Comparison of ENCODE assay signal across 8 mouse cellular contexts in genomic region chr1:170387180-170387912, GRCm38 (mm10).
DNase-seq lines count a peak whose midpoint lies in the region; ATAC-seq lines count a peak whose summit lies in the region.

No protein-coding gene starts in this region.

- no peak overlapping the region for H3K27ac ChIP-seq in lung, embryonic 16.5 days (ENCODE audit: low read length)
- no peak overlapping the region; a peak in 1 of 4 replicates for H3K27ac ChIP-seq in heart, embryonic 14.5 days (replicated peaks in 1 of 2; ENCODE audit: control insufficient read depth in 1 of 2, insufficient read depth in 1 of 2, low read depth in 2 of 2, low read length in 2 of 2)
- H3K27ac ChIP-seq in midbrain, embryonic 10.5 days (replicated peaks): peak overlapping the region; percentile 42

- WGBS in lung, embryonic 16.5 days: 33% methylated on average over 12 of the region's 12 CpGs
- WGBS in heart, embryonic 14.5 days: 27% methylated on average over 12 of the region's 12 CpGs
- 58% methylated on average over 12 of the region's 12 CpGs for WGBS in midbrain, embryonic 10.5 days

- H3K36me3 ChIP-seq in lung, embryonic 16.5 days (ENCODE audit: control insufficient read depth, insufficient read depth, low read length): no peaks in the 10 kb centered on the region
- no peaks in the 10 kb centered on the region for H3K36me3 ChIP-seq in heart, embryonic 14.5 days (ENCODE audit: control insufficient read depth, insufficient read depth, low read length)
- no peaks in the 10 kb centered on the region for H3K36me3 ChIP-seq in midbrain, embryonic 10.5 days

- no peaks in the 10 kb centered on the region; the same call in 1 of the 2 replicates for H3K4me1 ChIP-seq in lung, embryonic 16.5 days (replicated peaks; ENCODE audit: control insufficient read depth, insufficient read depth, low read length)
- peaks cover 11 to 12% of the 10 kb centered on the region in 2 experiments for H3K4me1 ChIP-seq in heart, embryonic 14.5 days (ENCODE audit: control insufficient read depth in 2 of 2, insufficient read depth in 2 of 2, low read length in 2 of 2)
- H3K4me1 ChIP-seq in midbrain, embryonic 10.5 days: peaks cover 15% of the 10 kb centered on the region

- DNase-seq in lung, postnatal 25 days (ENCODE audit: low spot score): no peak
- DNase-seq in kidney, postnatal 36 days: peak; percentile 43 to 44
- peak; percentile 29 for DNase-seq in midbrain, embryonic 10.5 days (ENCODE audit: low spot score)
- no peak for DNase-seq in c-Kit-positive CD71-positive TER-119-positive erythroid progenitor cells, embryonic 14.5 days (ENCODE audit: low spot score)

- no peaks in the 10 kb centered on the region for H3K9me3 ChIP-seq in lung, embryonic 16.5 days (ENCODE audit: control insufficient read depth, low read length)
- H3K9me3 ChIP-seq in heart, embryonic 14.5 days (ENCODE audit: control insufficient read depth, low read length): no peaks in the 10 kb centered on the region
- H3K9me3 ChIP-seq in midbrain, embryonic 10.5 days (replicated peaks): no peaks in the 10 kb centered on the region

- H3K9ac ChIP-seq in lung, embryonic 16.5 days (ENCODE audit: low read length): no peak overlapping the region
- no peak overlapping the region for H3K9ac ChIP-seq in heart, embryonic 14.5 days (ENCODE audit: low read length)

- H3K27me3 ChIP-seq in lung, embryonic 16.5 days (ENCODE audit: control insufficient read depth, insufficient read depth, low read depth, low read length): no peaks in the 10 kb centered on the region
- H3K27me3 ChIP-seq in heart, embryonic 14.5 days (ENCODE audit: control insufficient read depth, insufficient read depth, low read length): no peaks in the 10 kb centered on the region
- no peaks in the 10 kb centered on the region for H3K27me3 ChIP-seq in midbrain, embryonic 10.5 days (ENCODE audit: low read depth, poor library complexity, severe bottlenecking)

- H3K4me2 ChIP-seq in lung, embryonic 16.5 days (ENCODE audit: low read depth, low read length): no peak overlapping the region
- peak overlapping the region; percentile 21; the same call in 1 of the 2 replicates for H3K4me2 ChIP-seq in heart, embryonic 14.5 days (ENCODE audit: low read length)

- no peak overlapping the region for H3K4me3 ChIP-seq in lung, embryonic 16.5 days (ENCODE audit: low read length)
- no peak overlapping the region for H3K4me3 ChIP-seq in heart, embryonic 14.5 days (ENCODE audit: control insufficient read depth in 1 of 2, insufficient read depth in 1 of 2, low read depth in 1 of 2, low read length in 2 of 2)
- H3K4me3 ChIP-seq in midbrain, embryonic 10.5 days: no peak overlapping the region

- peak; percentile 47; the same call in 1 of the 2 replicates for ATAC-seq in lung, embryonic 16.5 days (ENCODE audit: low read depth)
- peak; percentile 33 for ATAC-seq in heart, embryonic 14.5 days (ENCODE audit: insufficient number of reproducible peaks, insufficient read depth, low FRiP score, low read depth)
- no peak for ATAC-seq in erythroblast, adult 5-6 weeks (replicated peaks; ENCODE audit: low FRiP score, poor library complexity, severe bottlenecking)
- no peak for ATAC-seq in megakaryocyte progenitor cell, adult 5-6 weeks (replicated peaks; ENCODE audit: poor library complexity)

Comparison
In these comparisons a context has a peak if more than half of its experiments do, and no peak if none do; other contexts are left out.
1. ATAC-seq: peak in lung, embryonic 16.5 days (single experiment) and heart, embryonic 14.5 days (single experiment); none in erythroblast, adult 5-6 weeks (single experiment) and megakaryocyte progenitor cell, adult 5-6 weeks (single experiment).
2. DNase-seq: peak in kidney, postnatal 36 days (2 of 2) and midbrain, embryonic 10.5 days (single experiment); none in lung, postnatal 25 days (single experiment) and c-Kit-positive CD71-positive TER-119-positive erythroid progenitor cells, embryonic 14.5 days (single experiment).